Mouse (Mus musculus) G1E (cell line): ENCODE measurements around the gene Med13l. TPM values are rescaled to one million over a fixed set of nuclear protein-coding genes. Genes with fewer than 3 reads are reported as not detected.

ENCODE experiments used
- ATAC-seq: 2 replicates; pipeline ENCODE4 v1.8.0; 2016; ENCODE audit warnings: mild to moderate bottlenecking; ENCODE audit not compliant: insufficient number of reproducible peaks, poor library complexity, low FRiP score, severe bottlenecking; ENCODE audit errors: extremely low read depth
- DNase-seq: peaks from one replicate; pipeline ENCODE4 v3.0.0; 2012; ENCODE audit warnings: low spot score
- H3K27me3 ChIP-seq: 2 replicates; pipeline ENCODE4 v1.6.1; 2012; ENCODE audit warnings: mild to moderate bottlenecking, low read length, inconsistent platforms; ENCODE audit not compliant: insufficient read depth
- H3K36me3 ChIP-seq: replicated peaks from 2 replicates; pipeline ENCODE3; 2012; ENCODE audit warnings: mild to moderate bottlenecking, inconsistent platforms
- H3K4me1 ChIP-seq: 2 replicates; pipeline ENCODE4 v1.6.1; 2012; ENCODE audit warnings: low read depth, low read length, inconsistent platforms, mixed read lengths; ENCODE audit not compliant: insufficient read depth
- H3K4me3 ChIP-seq: 2 replicates; pipeline ENCODE4 v1.5.1; 2012; ENCODE audit warnings: low read depth, mild to moderate bottlenecking, inconsistent platforms, low read length, moderate library complexity, mixed read lengths
- H3K9me3 ChIP-seq: replicated peaks from 2 replicates; pipeline ENCODE4 v1.6.1; 2012; ENCODE audit warnings: inconsistent platforms
- CTCF ChIP-seq: IDR thresholded peaks from 2 replicates; pipeline ENCODE4 v1.5.1; 2012; ENCODE audit warnings: low read depth, low read length, inconsistent platforms, mixed read lengths
- GATA1 ChIP-seq: IDR thresholded peaks from 2 replicates; pipeline ENCODE4 v1.6.1; 2012; ENCODE audit warnings: borderline replicate concordance, low read length, inconsistent platforms, mixed read lengths
- GATA2 ChIP-seq: IDR thresholded peaks from 2 replicates; pipeline ENCODE4 v1.6.1; 2012; ENCODE audit warnings: low read depth, low read length, inconsistent platforms, borderline replicate concordance
- POLR2AphosphoS5 ChIP-seq: IDR thresholded peaks from 2 replicates; pipeline ENCODE4 v1.6.1; 2012; ENCODE audit warnings: low read depth, low read length, inconsistent platforms; ENCODE audit not compliant: insufficient replicate concordance
- TAL1 ChIP-seq: conservative IDR thresholded peaks from 2 replicates; pipeline ENCODE4 v1.6.1; 2012; ENCODE audit warnings: low read depth, low read length, inconsistent platforms, mixed read lengths
- polyA plus RNA-seq: library from polyadenylated mRNA; stranded (reverse); fragments of >175 nt; gene quantifications from 2 replicates; pipeline ENCODE4 v1.2.3, GENCODE M21; 2012
- total RNA-seq, 2 experiments: library from RNA; stranded (forward) in 1 of 2; stranded (reverse) in 1 of 2; fragments of 200-1000 nt in 1 of 2; fragments of >200 nt in 1 of 2; fragmentation: Nextera tagmentation in 1 of 2; gene quantifications; 2 replicates each; pipeline ENCODE4 v1.2.3; 2014 to 2017

Med13l gene
- total and polyA plus RNA-seq, 3 experiments = 16.8 to 91.7 (median 17.9) TPM

GRCm38 (mm10) chr5:118709847-118710251 lies 149.4 kb downstream of the Med13l start:
- peaks cover 56% of the 10 kb centered on the region for H3K36me3 ChIP-seq
- TF ChIP-seq GATA1 (no peak), GATA2 (no peak), POLR2AphosphoS5 (no peak), TAL1 (no peak), CTCF (no peak)
- H3K27me3 ChIP-seq = no peaks in the 10 kb centered on the region
- no peak for DNase-seq
- no peak for ATAC-seq
- H3K9me3 ChIP-seq = no peaks in the 10 kb centered on the region
- peaks cover 8% of the 10 kb centered on the region for H3K4me1 ChIP-seq
- no peak overlapping the region for H3K4me3 ChIP-seq

- no peak for DNase-seq
Observed at GRCm38 (mm10) chr5:118715518-118715917, 155.0 kb downstream of the Med13l start.

GRCm38 (mm10) chr5:118716295-118717271 lies 156.1 kb downstream of the Med13l start:
- DNase-seq (no peak), ATAC-seq (no peak)
- Histone ChIP-seq H3K4me1 (peaks cover 19% of the 10 kb centered on the region), H3K27me3 (no peaks in the 10 kb centered on the region), H3K9me3 (no peaks in the 10 kb centered on the region), H3K36me3 (peaks cover 61% of the 10 kb centered on the region), H3K4me3 (no peak overlapping the region)
- TF ChIP-seq TAL1 = no peak
- no peak for TF ChIP-seq CTCF
- no peak for TF ChIP-seq GATA2
- no peak for TF ChIP-seq POLR2AphosphoS5
- no peak for TF ChIP-seq GATA1

More at GRCm38 (mm10) chr5:118715518-118715917, 155.0 kb downstream of the Med13l start:
- H3K36me3 ChIP-seq = peaks cover 63% of the 10 kb centered on the region
- no peak overlapping the region for H3K4me3 ChIP-seq
- ATAC-seq = no peak
- TF ChIP-seq GATA1 = no peak
- TF ChIP-seq TAL1 = no peak
- TF ChIP-seq CTCF = no peak
- TF ChIP-seq GATA2 = no peak
- no peak for TF ChIP-seq POLR2AphosphoS5
- peaks cover 19% of the 10 kb centered on the region for H3K4me1 ChIP-seq
- no peaks in the 10 kb centered on the region for H3K9me3 ChIP-seq
- no peaks in the 10 kb centered on the region for H3K27me3 ChIP-seq

GRCm38 (mm10) chr5:118717456-118717855 lies 157.0 kb downstream of the Med13l start:
- H3K4me1 ChIP-seq = peaks cover 19% of the 10 kb centered on the region
- H3K27me3 ChIP-seq = no peaks in the 10 kb centered on the region
- no peaks in the 10 kb centered on the region for H3K9me3 ChIP-seq
- no peak for ATAC-seq
- H3K36me3 ChIP-seq = peaks cover 67% of the 10 kb centered on the region
- no peak for DNase-seq
- TF ChIP-seq POLR2AphosphoS5 (no peak), TAL1 (no peak), GATA2 (no peak)
- no peak overlapping the region for H3K4me3 ChIP-seq

- H3K9me3 ChIP-seq = no peaks in the 10 kb centered on the region
- no peak for TF ChIP-seq GATA1
- TF ChIP-seq GATA2 = no peak
- no peak for TF ChIP-seq POLR2AphosphoS5
- TF ChIP-seq TAL1 = no peak
- TF ChIP-seq CTCF = no peak
- ATAC-seq (no peak), DNase-seq (no peak)
- peaks cover 18% of the 10 kb centered on the region for H3K4me1 ChIP-seq
- H3K27me3 ChIP-seq = no peaks in the 10 kb centered on the region
- H3K36me3 ChIP-seq = peaks cover 70% of the 10 kb centered on the region
- H3K4me3 ChIP-seq = no peak overlapping the region
Observed at GRCm38 (mm10) chr5:118718070-118718469, 157.6 kb downstream of the Med13l start.

GRCm38 (mm10) chr5:118721416-118721815 lies 160.9 kb downstream of the Med13l start:
- no peaks in the 10 kb centered on the region for H3K27me3 ChIP-seq
- peaks cover 75% of the 10 kb centered on the region for H3K36me3 ChIP-seq
- DNase-seq (no peak), ATAC-seq (no peak)
- H3K9me3 ChIP-seq = no peaks in the 10 kb centered on the region
- H3K4me1 ChIP-seq = peaks cover 18% of the 10 kb centered on the region
- no peak for TF ChIP-seq CTCF
- no peak for TF ChIP-seq TAL1
- H3K4me3 ChIP-seq = no peak overlapping the region
